19 mouse cellular contexts compared by ENCODE assay signal in genomic region chr3:159831535-159831934, GRCm38 (mm10).
"Had no signal": no experiment of that assay in that cellular context is flagged by ENCODE, and none has a peak within 500 bp of the region (broad histone marks: within the 10 kb centered on the region; RNA-seq: fewer than 3 reads in every experiment).

No protein-coding gene starts in this region.

- H3K9me3 ChIP-seq: liver, embryonic 15.5 days; lung, embryonic 15.5 days; megakaryocyte, embryonic 14.5 days; stomach, embryonic 15.5 days had no signal

- H3K36me3 ChIP-seq: liver, embryonic 15.5 days; lung, embryonic 15.5 days; midbrain, embryonic 13.5 days; neural tube, embryonic 12.5 days; stomach, embryonic 15.5 days had no signal

- H3K4me3 ChIP-seq: liver, embryonic 15.5 days; lung, embryonic 15.5 days; megakaryocyte, embryonic 14.5 days; midbrain, embryonic 13.5 days; myocyte; neural tube, embryonic 12.5 days; stomach, embryonic 15.5 days had no signal

- H3K4me2 ChIP-seq: liver, embryonic 15.5 days; lung, embryonic 15.5 days; midbrain, embryonic 11.5 days; midbrain, embryonic 13.5 days; neural tube, embryonic 12.5 days; stomach, embryonic 15.5 days had no signal

- H3K4me1 ChIP-seq: liver, embryonic 15.5 days; lung, embryonic 15.5 days; megakaryocyte, embryonic 14.5 days; midbrain, embryonic 13.5 days; neural tube, embryonic 12.5 days; stomach, embryonic 15.5 days had no signal

- DNase-seq: liver, postnatal 0 days; lung, adult 2 months; lung, postnatal 14 days; lung, postnatal 36 days; right cerebral cortex, postnatal 14 days; thymus, postnatal 14 days; thymus, postnatal 36 days had no signal

- H3K27me3 ChIP-seq: liver, embryonic 15.5 days; lung, embryonic 15.5 days; megakaryocyte, embryonic 14.5 days; midbrain, embryonic 13.5 days; neural tube, embryonic 12.5 days; stomach, embryonic 15.5 days had no signal

- H3K9ac ChIP-seq: liver, embryonic 15.5 days; liver, postnatal 0 days; lung, embryonic 15.5 days; midbrain, embryonic 13.5 days; neural tube, embryonic 12.5 days; stomach, embryonic 15.5 days had no signal

- ATAC-seq: liver, postnatal 0 days; lung, postnatal 0 days; midbrain, embryonic 13.5 days; midbrain, embryonic 16.5 days had no signal

- H3K27ac ChIP-seq: liver, embryonic 15.5 days; lung, embryonic 15.5 days; macrophage; midbrain, embryonic 13.5 days; neural tube, embryonic 12.5 days; stomach, embryonic 15.5 days; stomach, postnatal 0 days had no signal
